Mouse (Mus musculus) kidney, adult 18-20 months (tissue): ENCODE results near the gene Pabpc4l.
"Not testable (repeated sequence)": the region's sequence is repeated elsewhere in the genome, so short reads cannot be mapped to it uniquely, and the experiment has no call there.

Source experiments
- DNase-seq: peaks from one replicate; pipeline ENCODE4 v3.0.0; 2021

Gene Pabpc4l

DNA sequence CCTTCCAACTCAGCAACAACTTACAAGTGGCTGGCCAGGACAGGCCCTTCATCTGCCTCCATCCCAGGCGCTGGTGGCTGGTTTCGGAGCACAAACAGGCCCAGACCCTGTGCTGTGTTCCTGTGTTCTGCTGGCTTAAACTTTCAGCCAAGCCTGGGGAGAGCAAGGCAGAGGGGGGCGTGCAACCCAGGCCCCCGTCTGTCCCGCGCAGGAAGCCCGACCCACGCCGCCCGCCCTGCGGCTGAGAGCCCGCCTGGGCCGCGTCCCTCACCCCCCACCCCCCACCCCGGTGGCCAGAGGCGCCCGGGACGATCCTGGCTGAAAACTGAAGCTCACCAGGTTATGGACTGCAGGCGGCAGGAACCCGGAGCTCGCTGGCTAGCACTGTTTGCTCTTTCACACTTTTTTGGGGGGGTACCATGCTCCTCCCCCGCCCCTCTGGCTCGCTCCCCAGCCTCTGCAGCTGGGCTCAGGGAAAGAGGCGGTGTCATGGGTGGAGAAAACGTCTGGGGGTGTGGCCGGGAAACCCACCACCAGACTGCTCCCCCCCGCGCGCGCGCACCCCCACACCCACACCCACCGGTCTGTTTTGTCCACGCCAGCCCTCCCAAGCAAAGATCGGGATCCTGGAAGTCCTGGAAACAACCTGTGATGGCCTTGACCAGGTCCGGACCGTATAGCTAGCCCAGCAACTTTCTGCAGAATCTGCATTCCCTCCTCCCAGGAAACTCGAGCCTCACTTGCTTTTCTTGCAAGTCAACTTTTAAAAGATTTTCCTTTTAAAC lies at the start of gene Pabpc4l:
Pabpc4l (minus strand) TSS at position 739 of the 785 bp plus-strand sequence.
- DNase-seq: no peak

DNA sequence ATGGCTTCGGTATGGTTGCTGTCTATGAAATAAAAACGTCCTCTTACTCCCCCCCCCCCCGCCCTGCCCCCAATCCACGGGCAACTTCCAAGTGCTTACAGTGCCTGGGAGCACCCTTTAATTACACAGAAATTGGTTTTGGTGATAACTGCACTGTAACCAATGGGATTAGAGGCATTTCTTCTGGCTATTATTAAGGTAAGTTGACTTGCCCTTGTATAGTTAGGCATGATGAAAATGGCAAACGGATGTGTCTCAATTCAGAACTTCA lies 42.9 kb upstream of the Pabpc4l start:
- DNase-seq: no peak

- no peak for DNase-seq
Measured at GRCm38 (mm10) chr3:46490132-46490988, 42.3 kb upstream of the Pabpc4l start.

DNA sequence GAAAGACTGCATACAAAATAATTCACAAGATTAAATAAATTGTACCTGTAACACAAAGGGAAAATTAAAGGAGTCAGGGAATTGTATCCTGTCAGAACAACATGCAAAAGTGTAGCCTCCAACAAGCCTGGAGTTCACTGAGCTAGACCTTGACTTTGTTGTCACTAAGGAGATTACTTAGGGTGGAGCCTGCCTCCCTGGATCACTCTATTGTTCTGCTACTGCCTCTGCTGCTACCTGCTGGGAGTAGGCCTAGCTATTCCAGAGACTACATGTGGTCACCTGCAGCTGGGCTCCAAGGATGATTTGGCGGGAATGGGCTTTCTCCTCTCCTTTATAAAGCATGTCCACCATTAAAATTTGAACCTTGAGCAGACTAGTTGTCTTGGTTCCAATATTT lies 38.1 kb upstream of the Pabpc4l start:
- not testable (repeated sequence) for DNase-seq

DNA sequence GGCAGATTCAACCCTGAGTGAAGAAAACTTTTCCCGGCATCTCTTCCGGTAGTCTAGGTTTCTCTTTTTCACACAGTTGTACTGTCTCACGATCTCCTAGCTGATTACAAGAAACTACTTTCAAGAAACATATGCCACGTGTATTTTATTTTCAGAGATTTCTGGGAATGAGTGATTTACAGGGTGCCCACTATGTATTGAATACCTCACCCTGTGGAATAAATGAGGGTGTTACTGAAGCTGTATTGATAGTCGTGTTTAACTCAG lies 180 bp upstream of the Pabpc4l start:
- no peak for DNase-seq

- no peak for DNase-seq
Measured at GRCm38 (mm10) chr3:46431416-46431815, 16.6 kb downstream of the Pabpc4l start.
